ENCODE assay signal across 7 mouse cellular contexts in the genomic region with DNA sequence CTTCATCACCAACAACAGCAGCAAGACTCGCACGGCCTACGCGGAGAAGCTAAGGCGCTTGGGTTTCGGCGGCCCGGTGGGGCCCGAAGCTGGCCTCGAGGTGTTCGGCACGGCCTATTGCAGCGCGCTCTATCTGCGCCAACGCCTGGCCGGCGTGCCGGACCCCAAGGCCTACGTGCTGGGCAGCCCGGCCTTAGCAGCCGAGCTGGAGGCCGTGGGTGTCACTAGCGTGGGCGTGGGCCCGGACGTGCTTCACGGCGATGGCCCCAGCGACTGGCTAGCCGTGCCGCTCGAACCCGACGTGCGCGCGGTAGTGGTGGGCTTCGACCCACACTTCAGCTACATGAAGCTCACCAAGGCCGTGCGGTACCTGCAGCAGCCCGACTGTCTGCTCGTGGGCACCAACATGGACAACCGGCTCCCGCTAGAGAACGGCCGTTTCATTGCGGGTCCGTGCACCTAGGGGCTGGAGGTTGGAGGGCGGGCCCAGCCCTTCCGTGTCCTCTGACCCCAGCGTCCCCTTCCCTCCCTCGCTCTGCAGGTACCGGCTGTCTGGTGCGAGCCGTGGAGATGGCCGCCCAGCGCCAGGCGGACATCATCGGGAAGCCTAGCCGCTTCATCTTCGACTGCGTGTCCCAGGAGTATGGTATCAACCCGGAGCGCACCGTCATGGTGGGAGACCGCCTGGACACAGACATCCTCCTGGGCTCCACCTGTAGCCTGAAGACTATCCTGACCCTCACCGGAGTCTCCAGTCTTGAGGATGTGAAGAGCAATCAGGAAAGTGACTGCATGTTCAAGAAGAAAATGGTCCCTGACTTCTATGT. TPM values are rescaled to one million over a fixed set of nuclear protein-coding genes. Genes with fewer than 3 reads are reported as not detected.
DNase-seq lines count a peak whose midpoint lies in the region; ATAC-seq lines count a peak whose summit lies in the region.

No protein-coding gene starts in this region.

- H3K9ac ChIP-seq in forebrain, embryonic 14.5 days (ENCODE audit: low read length) = peak overlapping the region; percentile 83
- peak overlapping the region; percentile 83 for H3K9ac ChIP-seq in kidney, embryonic 15.5 days
- H3K9ac ChIP-seq in stomach, embryonic 16.5 days (ENCODE audit: low read length) = peak overlapping the region; percentile 91

- H3K4me1 ChIP-seq in forebrain, embryonic 14.5 days (ENCODE audit: control insufficient read depth, insufficient read depth, low read length) = peaks cover 17% of the 10 kb centered on the region
- H3K4me1 ChIP-seq in kidney, embryonic 15.5 days = peaks cover 48% of the 10 kb centered on the region
- peaks cover 27% of the 10 kb centered on the region for H3K4me1 ChIP-seq in stomach, embryonic 16.5 days (ENCODE audit: control insufficient read depth, insufficient read depth, low read length)

- ATAC-seq in cerebellum, adult (ENCODE audit: insufficient number of reproducible peaks, low FRiP score, low TSS enrichment) = peak; percentile 9; the same call in 1 of the 2 replicates
- ATAC-seq in forebrain, embryonic 14.5 days = no peak
- peak; percentile 38 for ATAC-seq in kidney, embryonic 15.5 days (replicated peaks; ENCODE audit: low FRiP score)
- ATAC-seq in stomach, embryonic 16.5 days (ENCODE audit: insufficient read depth, low FRiP score) = peak; percentile 14; the same call in 1 of the 2 replicates

- peak; percentile 45 for DNase-seq in thymus, postnatal 14 days
- DNase-seq in thymus, postnatal 25 days = no peak
- no peak for DNase-seq in forebrain, embryonic 14.5 days (ENCODE audit: low spot score)

- H3K4me3 ChIP-seq in forebrain, embryonic 14.5 days (ENCODE audit: low read depth, low read length) = peak overlapping the region; percentile 81
- peak overlapping the region; percentile 82 for H3K4me3 ChIP-seq in kidney, embryonic 15.5 days (replicated peaks)
- peak overlapping the region; percentile 43 for H3K4me3 ChIP-seq in macrophage (ENCODE audit: inconsistent target)
- H3K4me3 ChIP-seq in stomach, embryonic 16.5 days (replicated peaks; ENCODE audit: low read length) = peak overlapping the region; percentile 72

- H3K9me3 ChIP-seq in forebrain, embryonic 14.5 days (replicated peaks; ENCODE audit: control insufficient read depth, low read length) = no peaks in the 10 kb centered on the region
- H3K9me3 ChIP-seq in kidney, embryonic 15.5 days (replicated peaks) = no peaks in the 10 kb centered on the region
- H3K9me3 ChIP-seq in stomach, embryonic 16.5 days (replicated peaks; ENCODE audit: control insufficient read depth, low read length) = no peaks in the 10 kb centered on the region

- peaks cover 14% of the 10 kb centered on the region for H3K79me2 ChIP-seq in macrophage (ENCODE audit: inconsistent target)

- H3K27me3 ChIP-seq in forebrain, embryonic 14.5 days (replicated peaks; ENCODE audit: control insufficient read depth, insufficient read depth, low read length) = no peaks in the 10 kb centered on the region
- H3K27me3 ChIP-seq in kidney, embryonic 15.5 days = no peaks in the 10 kb centered on the region
- H3K27me3 ChIP-seq in stomach, embryonic 16.5 days (ENCODE audit: control insufficient read depth, insufficient read depth, low read length) = no peaks in the 10 kb centered on the region

- WGBS in forebrain, embryonic 14.5 days = under 1% methylated on average over 68 of the region's 68 CpGs
- WGBS in kidney, embryonic 15.5 days = under 1% methylated on average over 68 of the region's 68 CpGs
- WGBS in macrophage (ENCODE audit: missing documents) = 3% methylated on average over 62 of the region's 68 CpGs
- under 1% methylated on average over 68 of the region's 68 CpGs for WGBS in stomach, embryonic 16.5 days

- peak overlapping the region; percentile 81 for H3K4me2 ChIP-seq in forebrain, embryonic 14.5 days (ENCODE audit: low read length)
- H3K4me2 ChIP-seq in kidney, embryonic 15.5 days = peak overlapping the region; percentile 96
- H3K4me2 ChIP-seq in stomach, embryonic 16.5 days (ENCODE audit: low read depth, low read length) = peak overlapping the region; percentile 99

- H3K27ac ChIP-seq in forebrain, embryonic 14.5 days (ENCODE audit: low read depth, low read length) = peak overlapping the region; percentile 72
- H3K27ac ChIP-seq in kidney, embryonic 15.5 days = peak overlapping the region; percentile 92
- H3K27ac ChIP-seq in macrophage = no peak overlapping the region
- peak overlapping the region; percentile 77 for H3K27ac ChIP-seq in stomach, embryonic 16.5 days (ENCODE audit: low read length)

- H3K36me3 ChIP-seq in forebrain, embryonic 14.5 days (ENCODE audit: control insufficient read depth, insufficient read depth, low read length) = peaks cover 36% of the 10 kb centered on the region
- H3K36me3 ChIP-seq in kidney, embryonic 15.5 days = peaks cover 31% of the 10 kb centered on the region
- H3K36me3 ChIP-seq in macrophage (ENCODE audit: inconsistent target) = peaks cover 16% of the 10 kb centered on the region; the same call in 1 of the 2 replicates
- H3K36me3 ChIP-seq in stomach, embryonic 16.5 days (ENCODE audit: control insufficient read depth, insufficient read depth, low read length) = peaks cover 11% of the 10 kb centered on the region; the same call in 1 of the 2 replicates

RNA-seq across cellular contexts. Expression of a gene that starts 0.7 kb away (rescaled TPM):
- polyA plus RNA-seq in forebrain, embryonic 14.5 days (2014; fragmentation: Nextera tagmentation; extraction: Ambion mirVana) = 54.7 and 56.5 TPM in 2 replicates
- 49.9 and 53.3 TPM in 2 replicates for polyA plus RNA-seq in kidney, embryonic 15.5 days (2015; fragmentation: Nextera tagmentation; extraction: Ambion mirVana)
- total RNA-seq in macrophage (2018; cell fraction: chromatin; rRNA removed) = 1 to 10 TPM in 20 of 26 experiments, under 1 TPM in 6; 0.60 to 7.0 (median 2.1) TPM
- total RNA-seq in macrophage (2018; cell fraction: cytosol; rRNA removed) = 10 to 100 TPM in 15 of 26 experiments, 1 to 10 TPM in 11; 5.4 to 17.1 (median 11.1) TPM
- 10 to 100 TPM in 3 of 26 experiments, 1 to 10 TPM in 23; 1.8 to 15.1 (median 4.9) TPM for total RNA-seq in macrophage (2018; cell fraction: nucleus; rRNA removed)
- 7.0 to 22.6 TPM (median 15.0 TPM) in 3 replicates for polyA plus RNA-seq in macrophage (2018)
- 49.6 and 54.5 TPM in 2 replicates for polyA plus RNA-seq in stomach, embryonic 16.5 days (2015; fragmentation: Nextera tagmentation; extraction: Ambion mirVana)

RNA-seq across cellular contexts. Expression of a gene that starts 0.8 kb away (rescaled TPM):
- polyA plus RNA-seq in forebrain, embryonic 14.5 days (2014; fragmentation: Nextera tagmentation; extraction: Ambion mirVana) = 8.3 and 16.9 TPM in 2 replicates
- polyA plus RNA-seq in kidney, embryonic 15.5 days (2015; fragmentation: Nextera tagmentation; extraction: Ambion mirVana) = 29.9 and 36.7 TPM in 2 replicates
- 10 to 100 TPM; 26.5 to 93.8 (median 57.3) TPM for total RNA-seq in macrophage (2018; cell fraction: chromatin; rRNA removed)
- total RNA-seq in macrophage (2018; cell fraction: cytosol; rRNA removed) = 10 to 100 TPM in 4 of 26 experiments, 1 to 10 TPM in 22; 3.0 to 12.4 (median 7.3) TPM
- 10 to 100 TPM; 12.2 to 65.4 (median 33.9) TPM for total RNA-seq in macrophage (2018; cell fraction: nucleus; rRNA removed)
- 7.7 to 13.8 TPM (median 10.3 TPM) in 3 replicates for polyA plus RNA-seq in macrophage (2018)
- 29.4 and 35.0 TPM in 2 replicates for polyA plus RNA-seq in stomach, embryonic 16.5 days (2015; fragmentation: Nextera tagmentation; extraction: Ambion mirVana)

RNA-seq across cellular contexts. Expression of a gene that starts 2.8 kb away (rescaled TPM):
- 0.38 and 1.3 TPM in 2 replicates for polyA plus RNA-seq in forebrain, embryonic 14.5 days (2014; fragmentation: Nextera tagmentation; extraction: Ambion mirVana)
- 0.39 and 0.58 TPM in 2 replicates for polyA plus RNA-seq in kidney, embryonic 15.5 days (2015; fragmentation: Nextera tagmentation; extraction: Ambion mirVana)
- under 1 TPM in 1 of 26 experiments, not detected in 25; 0.78 TPM for total RNA-seq in macrophage (2018; cell fraction: chromatin; rRNA removed)
- not detected for total RNA-seq in macrophage (2018; cell fraction: cytosol; rRNA removed)
- total RNA-seq in macrophage (2018; cell fraction: nucleus; rRNA removed) = not detected
- polyA plus RNA-seq in macrophage (2018) = not detected in 3 replicates
- polyA plus RNA-seq in stomach, embryonic 16.5 days (2015; fragmentation: Nextera tagmentation; extraction: Ambion mirVana) = 0.36 and 0.46 TPM in 2 replicates

RNA-seq across cellular contexts. Expression of a gene that starts 8.0 kb away (rescaled TPM):
- 31.8 and 37.2 TPM in 2 replicates for polyA plus RNA-seq in forebrain, embryonic 14.5 days (2014; fragmentation: Nextera tagmentation; extraction: Ambion mirVana)
- 29.0 and 36.1 TPM in 2 replicates for polyA plus RNA-seq in kidney, embryonic 15.5 days (2015; fragmentation: Nextera tagmentation; extraction: Ambion mirVana)
- total RNA-seq in macrophage (2018; cell fraction: chromatin; rRNA removed) = 10 to 100 TPM in 20 of 26 experiments, 1 to 10 TPM in 6; 4.1 to 47.2 (median 23.0) TPM
- 10 to 100 TPM in 7 of 26 experiments, 1 to 10 TPM in 19; 1.7 to 14.0 (median 8.5) TPM for total RNA-seq in macrophage (2018; cell fraction: cytosol; rRNA removed)
- 10 to 100 TPM in 16 of 26 experiments, 1 to 10 TPM in 10; 3.9 to 36.4 (median 12.4) TPM for total RNA-seq in macrophage (2018; cell fraction: nucleus; rRNA removed)
- 10.9 to 13.2 TPM (median 11.6 TPM) in 3 replicates for polyA plus RNA-seq in macrophage (2018)
- 29.0 and 33.6 TPM in 2 replicates for polyA plus RNA-seq in stomach, embryonic 16.5 days (2015; fragmentation: Nextera tagmentation; extraction: Ambion mirVana)

RNA-seq across cellular contexts. Expression of a gene that starts 17.5 kb away (rescaled TPM):
- 9.1 and 14.6 TPM in 2 replicates for polyA plus RNA-seq in forebrain, embryonic 14.5 days (2014; fragmentation: Nextera tagmentation; extraction: Ambion mirVana)
- 1.8 and 2.3 TPM in 2 replicates for polyA plus RNA-seq in kidney, embryonic 15.5 days (2015; fragmentation: Nextera tagmentation; extraction: Ambion mirVana)
- 1 to 10 TPM in 1 of 26 experiments, under 1 TPM in 10, not detected in 15; 0.09 to 1.2 (median 0.42) TPM for total RNA-seq in macrophage (2018; cell fraction: chromatin; rRNA removed)
- total RNA-seq in macrophage (2018; cell fraction: cytosol; rRNA removed) = under 1 TPM in 3 of 26 experiments, not detected in 23; 0.03 to 0.05 (median 0.04) TPM
- under 1 TPM in 7 of 26 experiments, not detected in 19; 0.06 to 0.21 (median 0.15) TPM for total RNA-seq in macrophage (2018; cell fraction: nucleus; rRNA removed)
- not detected in 3 replicates for polyA plus RNA-seq in macrophage (2018)
- polyA plus RNA-seq in stomach, embryonic 16.5 days (2015; fragmentation: Nextera tagmentation; extraction: Ambion mirVana) = 1.5 and 2.3 TPM in 2 replicates
